Mouse (Mus musculus): ENCODE results near the gene Zcchc2.

DNA sequence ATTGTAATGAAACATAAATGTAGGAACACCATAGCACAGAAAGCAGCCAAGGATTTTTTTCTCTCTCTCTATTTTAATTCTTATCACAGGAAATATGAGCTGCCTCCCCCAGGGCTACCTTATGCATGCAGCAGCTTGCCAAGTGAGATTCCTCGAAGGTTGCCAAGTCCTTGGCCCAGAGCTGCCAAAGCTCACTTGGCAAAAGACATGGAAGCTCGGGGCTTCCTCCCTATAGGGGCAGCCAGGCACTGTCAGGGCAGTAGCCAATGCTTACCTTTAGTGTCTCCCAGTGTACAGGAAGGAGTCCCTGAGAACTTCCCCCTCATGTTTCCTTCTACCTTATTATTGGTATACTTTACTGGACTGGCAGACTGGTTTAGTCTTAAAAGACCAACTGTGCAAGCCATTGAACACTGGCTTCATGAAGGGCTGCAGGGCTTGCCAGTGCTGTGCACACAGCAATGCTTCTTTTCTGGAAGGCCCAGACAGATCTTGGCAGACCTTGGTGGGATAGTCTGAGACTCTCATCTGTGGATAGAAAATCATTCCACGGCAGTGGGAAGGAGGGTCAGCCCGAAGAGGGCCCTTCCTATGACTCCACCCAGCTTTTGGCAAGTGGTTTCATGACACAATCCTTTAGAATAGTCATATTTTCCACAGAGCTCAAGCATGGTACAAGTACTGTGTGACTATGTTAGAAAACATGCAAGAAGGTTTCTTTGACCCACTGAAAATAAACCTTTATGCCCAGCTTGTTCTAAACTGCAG, 53.0 kb downstream of the Zcchc2 start:
- TF ChIP-seq CTCF (IDR thresholded peaks at IDR 0.05; ENCODE audit: control insufficient read depth, insufficient read depth, low read length) (no peak), POLR2A (IDR thresholded peaks at IDR 0.05; ENCODE audit: borderline replicate concordance, control insufficient read depth, low read depth, low read length) (no peak)
